Mouse (Mus musculus): ENCODE data around the gene Col4a3. TPM values are rescaled to one million over a fixed set of nuclear protein-coding genes. Genes with fewer than 3 reads are reported as not detected.
A peak's percentile ranks its signal among the peaks of the same experiment; 100 is the strongest.

Gene Col4a3
- total and polyA plus RNA-seq, 3 experiments, result 1.3 to 3.3 (median 1.8) TPM

DNA sequence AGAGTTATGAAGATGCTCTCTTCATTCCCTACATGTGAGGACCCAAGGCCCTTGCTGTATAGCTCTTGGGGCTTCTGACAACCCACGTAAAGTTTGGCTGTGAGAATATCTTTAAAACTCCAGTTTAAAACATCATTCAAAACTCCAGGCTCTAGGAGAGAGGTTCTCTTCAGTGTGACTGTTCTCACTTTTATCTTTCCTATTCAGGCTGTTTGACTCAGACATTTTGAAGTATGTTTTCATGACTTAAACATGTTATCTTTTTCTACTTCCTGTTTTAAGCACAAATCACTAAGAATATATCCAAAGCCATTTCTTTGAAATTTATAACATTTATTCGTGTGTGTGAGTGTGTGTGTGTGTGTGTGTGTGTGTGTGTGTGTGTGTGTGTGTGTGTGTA, 38.8 kb downstream of the Col4a3 start:
- H3K36me3 ChIP-seq (ENCODE audit: control insufficient read depth, insufficient read depth, low read length), result no peaks in the 10 kb centered on the region

DNA sequence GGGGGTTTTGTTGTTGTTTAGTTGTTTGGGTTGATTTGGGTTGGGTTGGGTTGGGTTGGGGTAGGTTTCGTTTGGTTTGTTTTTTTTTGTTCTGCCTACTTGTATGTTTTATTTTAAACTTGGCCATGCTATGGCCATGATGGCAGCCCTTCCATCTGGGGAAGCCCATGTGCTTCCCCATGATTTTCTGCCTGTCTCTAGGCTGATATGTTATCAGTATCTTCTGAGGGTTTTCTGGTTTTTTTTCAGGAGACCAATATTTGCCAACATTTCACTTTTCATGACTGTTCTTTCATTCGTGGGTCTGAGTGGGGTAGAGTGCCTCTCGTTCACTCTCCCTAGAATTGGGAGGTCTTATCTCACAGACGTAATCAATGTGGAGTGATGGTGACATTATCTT, 40.9 kb downstream of the Col4a3 start:
- Histone ChIP-seq H3K9ac (ENCODE audit: low read depth, low read length) (no peak overlapping the region), H3K79me2 (replicated peaks; ENCODE audit: control insufficient read depth, insufficient read depth, low read length) (no peaks in the 10 kb centered on the region), H3K4me3 (no peak overlapping the region), H3K4me1 (ENCODE audit: control insufficient read depth, insufficient read depth, low read length) (peaks cover 1% of the 10 kb centered on the region; the same call in 1 of the 2 replicates), H3K36me3 (ENCODE audit: control insufficient read depth, insufficient read depth, low read length) (no peaks in the 10 kb centered on the region), H3K27me3 (ENCODE audit: control insufficient read depth, insufficient read depth, low read length) (no peaks in the 10 kb centered on the region), H3K27ac (no peak overlapping the region)
- DNase-seq, result no peak
- intact Hi-C loops (cut with DNase I), result no loop called here
- WGBS, result 42% methylated on average over 4 of the region's 4 CpGs
- TF ChIP-seq POLR2A (IDR thresholded peaks at IDR 0.05; ENCODE audit: insufficient read depth, low read depth, low read length) (no peak), CTCF (IDR thresholded peaks at IDR 0.05) (no peak), EP300 (IDR thresholded peaks at IDR 0.05; ENCODE audit: insufficient read depth, low read depth, low read length) (no peak)

More for the DNA sequence above, 38.8 kb downstream of the Col4a3 start:
- Histone ChIP-seq H3K27ac (no peak overlapping the region), H3K4me1 (ENCODE audit: control insufficient read depth, insufficient read depth, low read length) (peaks cover 1% of the 10 kb centered on the region; the same call in 1 of the 2 replicates), H3K9ac (ENCODE audit: low read depth, low read length) (no peak overlapping the region), H3K27me3 (ENCODE audit: control insufficient read depth, insufficient read depth, low read length) (no peaks in the 10 kb centered on the region), H3K4me3 (no peak overlapping the region), H3K79me2 (replicated peaks; ENCODE audit: control insufficient read depth, insufficient read depth, low read length) (no peaks in the 10 kb centered on the region)
- TF ChIP-seq EP300 (IDR thresholded peaks at IDR 0.05; ENCODE audit: insufficient read depth, low read depth, low read length) (no peak), CTCF (IDR thresholded peaks at IDR 0.05) (no peak), POLR2A (IDR thresholded peaks at IDR 0.05; ENCODE audit: insufficient read depth, low read depth, low read length) (no peak)
- intact Hi-C loops (cut with DNase I), result no loop called here
- WGBS, result 55% methylated on average over 2 of the region's 2 CpGs
- no peak for DNase-seq

DNA sequence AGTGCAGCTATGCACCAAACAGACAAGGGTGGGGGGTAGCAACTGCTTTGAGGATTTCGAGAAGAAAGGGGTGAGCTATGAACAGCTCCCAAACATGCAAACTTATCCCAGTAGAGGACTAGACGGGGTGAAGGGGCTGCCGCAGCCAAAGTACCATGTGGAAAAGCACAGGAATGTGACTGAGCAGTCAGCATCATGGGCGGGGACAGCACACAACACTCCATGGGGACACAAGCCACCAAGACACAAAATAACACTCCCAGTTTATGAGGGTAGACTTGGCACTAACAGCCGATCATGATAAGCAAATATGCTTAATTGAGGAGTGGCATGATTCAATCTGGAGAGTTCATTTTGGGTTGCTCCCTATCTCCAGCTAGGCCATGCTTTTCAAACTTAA, 42.8 kb downstream of the Col4a3 start:
- Histone ChIP-seq H3K36me3 (ENCODE audit: control insufficient read depth, insufficient read depth, low read length) (no peaks in the 10 kb centered on the region), H3K4me3 (no peak overlapping the region), H3K27me3 (ENCODE audit: control insufficient read depth, insufficient read depth, low read length) (no peaks in the 10 kb centered on the region), H3K27ac (no peak overlapping the region), H3K79me2 (replicated peaks; ENCODE audit: control insufficient read depth, insufficient read depth, low read length) (no peaks in the 10 kb centered on the region), H3K9ac (ENCODE audit: low read depth, low read length) (no peak overlapping the region), H3K4me1 (ENCODE audit: control insufficient read depth, insufficient read depth, low read length) (peaks cover 2% of the 10 kb centered on the region)
- no peak for TF ChIP-seq EP300 (IDR thresholded peaks at IDR 0.05; ENCODE audit: insufficient read depth, low read depth, low read length)
- TF ChIP-seq CTCF (IDR thresholded peaks at IDR 0.05), result no peak
- TF ChIP-seq POLR2A (IDR thresholded peaks at IDR 0.05; ENCODE audit: insufficient read depth, low read depth, low read length), result no peak
- WGBS, result 75% methylated on average over 5 of the region's 5 CpGs
- no peak for DNase-seq
- intact Hi-C loops (cut with DNase I), result no loop called here

DNA sequence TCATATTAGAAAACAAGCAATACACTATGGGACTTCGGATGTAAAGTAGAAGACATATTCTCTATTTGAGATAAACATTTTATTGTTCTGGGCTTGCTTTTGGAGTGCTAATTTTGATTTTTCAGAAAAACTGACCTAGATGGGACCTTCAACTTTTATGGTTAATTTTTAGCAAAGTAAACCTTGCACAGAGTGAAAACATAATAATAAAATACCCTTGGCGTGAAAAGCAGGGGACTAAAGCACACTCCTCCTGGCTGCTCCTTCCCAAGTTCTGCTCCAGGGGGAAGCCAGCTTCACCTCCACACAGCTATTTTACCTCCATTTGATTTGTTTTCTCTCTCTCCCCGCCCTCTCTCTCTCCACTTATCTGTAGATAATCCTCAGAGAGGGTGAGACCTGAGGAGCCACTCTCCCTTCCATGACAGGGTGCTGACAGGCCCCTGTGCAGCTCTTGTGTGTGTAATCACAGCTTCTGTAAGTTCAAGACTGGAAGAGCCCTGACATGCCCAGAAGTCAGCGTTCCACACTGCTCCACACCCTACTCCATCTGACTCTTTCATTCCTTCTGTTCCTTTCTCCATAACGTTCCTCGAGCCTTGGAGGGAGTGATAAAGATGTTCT, 44.6 kb downstream of the Col4a3 start:
- Histone ChIP-seq H3K4me1 (ENCODE audit: control insufficient read depth, insufficient read depth, low read length) (peaks cover 3% of the 10 kb centered on the region), H3K9ac (ENCODE audit: low read depth, low read length) (no peak overlapping the region), H3K79me2 (replicated peaks; ENCODE audit: control insufficient read depth, insufficient read depth, low read length) (no peaks in the 10 kb centered on the region), H3K27me3 (ENCODE audit: control insufficient read depth, insufficient read depth, low read length) (no peaks in the 10 kb centered on the region), H3K36me3 (ENCODE audit: control insufficient read depth, insufficient read depth, low read length) (no peaks in the 10 kb centered on the region), H3K4me3 (no peak overlapping the region), H3K27ac (no peak overlapping the region)
- intact Hi-C loops (cut with DNase I), result no loop called here
- 39% methylated on average over 6 of the region's 6 CpGs for WGBS
- DNase-seq, result no peak
- TF ChIP-seq EP300 (IDR thresholded peaks at IDR 0.05; ENCODE audit: insufficient read depth, low read depth, low read length) (no peak), CTCF (IDR thresholded peaks at IDR 0.05) (no peak), POLR2A (IDR thresholded peaks at IDR 0.05; ENCODE audit: insufficient read depth, low read depth, low read length) (no peak)

DNA sequence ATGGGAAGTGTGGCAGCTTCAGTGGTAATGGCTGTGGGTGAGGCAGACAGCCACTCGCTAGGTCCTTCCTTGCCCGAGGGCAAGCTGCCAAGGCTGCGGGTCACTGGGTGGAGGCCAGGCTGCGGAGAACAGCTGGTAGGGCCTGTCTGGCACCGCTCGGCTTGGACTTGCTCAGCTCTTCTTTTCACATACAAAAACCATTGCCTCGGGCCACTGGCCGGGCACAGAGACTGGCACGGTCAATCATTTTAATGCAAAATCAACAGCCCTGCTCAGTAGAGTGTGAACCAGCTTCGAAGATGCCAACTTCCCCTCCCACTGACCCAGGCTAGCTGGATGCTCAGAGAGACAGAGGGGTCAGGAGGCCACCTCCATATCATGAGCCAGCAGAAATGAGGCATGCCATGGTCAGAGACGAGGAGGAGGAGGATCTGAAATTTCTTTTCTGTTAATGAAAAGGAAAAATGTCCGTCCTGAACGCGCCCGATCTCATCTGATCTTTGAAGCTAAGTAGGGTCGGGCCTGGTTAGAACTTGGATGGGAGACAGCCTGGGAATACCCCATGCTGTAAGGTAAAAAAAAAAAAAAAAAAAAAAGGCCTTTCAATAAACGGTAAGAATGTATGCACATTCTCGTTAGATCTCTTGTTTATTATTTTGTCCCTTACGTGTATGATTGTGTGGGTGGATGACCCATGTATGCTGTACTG, 48.0 kb downstream of the Col4a3 start:
- no peaks in the 10 kb centered on the region for H3K27me3 ChIP-seq (ENCODE audit: control insufficient read depth, insufficient read depth, low read length)
- H3K4me1 ChIP-seq (ENCODE audit: control insufficient read depth, insufficient read depth, low read length), result peaks cover 4% of the 10 kb centered on the region
- peak; percentile 68 to 76 for DNase-seq
- intact Hi-C loops (cut with DNase I), result no loop called here
- no peaks in the 10 kb centered on the region for H3K36me3 ChIP-seq (ENCODE audit: control insufficient read depth, insufficient read depth, low read length)
- no peaks in the 10 kb centered on the region for H3K79me2 ChIP-seq (replicated peaks; ENCODE audit: control insufficient read depth, insufficient read depth, low read length)
- TF ChIP-seq CTCF (IDR thresholded peaks at IDR 0.05) (no peak), POLR2A (IDR thresholded peaks at IDR 0.05; ENCODE audit: insufficient read depth, low read depth, low read length) (no peak), EP300 (IDR thresholded peaks at IDR 0.05; ENCODE audit: insufficient read depth, low read depth, low read length) (no peak)
- H3K4me3 ChIP-seq, result no peak overlapping the region
- no peak overlapping the region for H3K9ac ChIP-seq (ENCODE audit: low read depth, low read length)
- no peak overlapping the region for H3K27ac ChIP-seq
- WGBS, result 70% methylated on average over 19 of the region's 19 CpGs

DNA sequence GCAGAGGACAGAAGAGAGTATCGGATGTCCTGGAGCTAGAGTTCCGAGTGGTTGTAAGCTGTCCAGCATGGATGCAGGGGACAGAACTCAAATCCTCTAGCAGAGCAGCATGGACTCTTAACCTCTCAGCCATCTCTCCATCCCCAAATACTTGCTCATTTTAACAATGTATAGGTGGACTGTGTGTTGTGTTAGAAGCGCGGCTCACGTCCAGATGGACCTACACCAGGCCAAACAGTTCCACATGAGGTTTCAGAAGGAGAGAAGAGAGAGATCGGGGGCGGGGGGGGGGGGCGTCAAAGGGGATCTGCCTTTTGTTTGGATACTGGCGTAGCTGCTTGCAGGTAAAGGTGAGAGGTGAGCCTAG, 48.5 kb downstream of the Col4a3 start:
- 92% methylated on average over 9 of the region's 9 CpGs for WGBS
- Histone ChIP-seq H3K9ac (ENCODE audit: low read depth, low read length) (no peak overlapping the region), H3K36me3 (ENCODE audit: control insufficient read depth, insufficient read depth, low read length) (no peaks in the 10 kb centered on the region), H3K79me2 (replicated peaks; ENCODE audit: control insufficient read depth, insufficient read depth, low read length) (no peaks in the 10 kb centered on the region), H3K27me3 (ENCODE audit: control insufficient read depth, insufficient read depth, low read length) (no peaks in the 10 kb centered on the region), H3K27ac (no peak overlapping the region), H3K4me1 (ENCODE audit: control insufficient read depth, insufficient read depth, low read length) (peaks cover 4% of the 10 kb centered on the region), H3K4me3 (no peak overlapping the region)
- no peak for DNase-seq
- TF ChIP-seq CTCF (IDR thresholded peaks at IDR 0.05) (no peak), POLR2A (IDR thresholded peaks at IDR 0.05; ENCODE audit: insufficient read depth, low read depth, low read length) (no peak), EP300 (IDR thresholded peaks at IDR 0.05; ENCODE audit: insufficient read depth, low read depth, low read length) (no peak)
- intact Hi-C loops (cut with DNase I), result no loop called here
